Mouse (Mus musculus) hindbrain, embryonic 10.5 days (tissue): ENCODE data around the gene Wbp11. TPM values are rescaled to one million over a fixed set of nuclear protein-coding genes. Genes with fewer than 3 reads are reported as not detected.

Source experiments
- polyA plus RNA-seq: library from polyadenylated mRNA; unstranded; fragments of >200 nt; fragmentation: Nextera tagmentation; extraction: Ambion mirVana; gene quantifications from 2 replicates; pipeline ENCODE4 v1.2.1, GENCODE M21; 2016

Gene Wbp11
- polyA plus RNA-seq, 1 experiment from 2014 or later = 140 TPM

Other genes starting within 250 kb of the Wbp11 start
- gene Plbd1, start 166.3 kb downstream of the Wbp11 start, polyA plus RNA-seq = 1.8 TPM in 2 replicates
- 0.05 and 0.11 TPM in 2 replicates for gene Gucy2c, start 46.5 kb downstream of the Wbp11 start, polyA plus RNA-seq
- 0.65 and 0.78 TPM in 2 replicates for gene Hist4h4, start 23.8 kb downstream of the Wbp11 start, polyA plus RNA-seq
- gene H2afj, start 20.0 kb downstream of the Wbp11 start, polyA plus RNA-seq = 105 and 120 TPM in 2 replicates
- gene BC049715, start 607 bp downstream of the Wbp11 start, polyA plus RNA-seq = 1.1 and 2.3 TPM in 2 replicates
- gene Smco3, start 7.2 kb upstream of the Wbp11 start, polyA plus RNA-seq = not detected in 2 replicates
- 1.7 and 2.3 TPM in 2 replicates for gene Art4, start 29.5 kb upstream of the Wbp11 start, polyA plus RNA-seq
- gene Mgp, start 47.6 kb upstream of the Wbp11 start, polyA plus RNA-seq = 0.85 and 3.3 TPM in 2 replicates
- gene Erp27, start 93.9 kb upstream of the Wbp11 start, polyA plus RNA-seq = 0.24 TPM in 1 of 2 replicates, not detected in the other
- not detected in 2 replicates for gene Pde6h, start 95.6 kb upstream of the Wbp11 start, polyA plus RNA-seq
- 26.5 and 35.2 TPM in 2 replicates for gene Arhgdib, start 113.7 kb upstream of the Wbp11 start, polyA plus RNA-seq